Mouse (Mus musculus) liver, adult 2 months (tissue): ENCODE data around the gene Rab4a. TPM values are rescaled to one million over a fixed set of nuclear protein-coding genes. Genes with fewer than 3 reads are reported as not detected.
"Not testable (repeated sequence)": the region's sequence is repeated elsewhere in the genome, so short reads cannot be mapped to it uniquely, and the experiment has no call there.

Experiments
- DNase-seq: peaks from one replicate; pipeline ENCODE4 v3.0.0-alpha.2; 2011; ENCODE audit warnings: low read depth, low spot score; ENCODE audit errors: extremely low read depth
- H3K27ac ChIP-seq: fragments of 200-500 bp; replicated peaks from 2 replicates; pipeline ENCODE4 v1.5.1; 2012; ENCODE audit warnings: low read depth, mild to moderate bottlenecking, control low read depth, inconsistent platforms, low read length; ENCODE audit not compliant: insufficient read depth
- H3K27me3 ChIP-seq: fragments of 200-500 bp; 2 replicates; pipeline ENCODE4 v1.6.1; 2012; ENCODE audit warnings: mild to moderate bottlenecking, moderate library complexity, low read length, inconsistent platforms; ENCODE audit not compliant: control insufficient read depth, insufficient read depth
- H3K36me3 ChIP-seq: fragments of 200-500 bp; 2 replicates; pipeline ENCODE4 v1.6.1; 2012; ENCODE audit warnings: low read length, inconsistent platforms; ENCODE audit not compliant: control insufficient read depth, insufficient read depth
- H3K4me1 ChIP-seq: fragments of 200-500 bp; 2 replicates; pipeline ENCODE4 v1.6.1; 2011; ENCODE audit warnings: low read length; ENCODE audit not compliant: control insufficient read depth, insufficient read depth
- H3K4me3 ChIP-seq: fragments of 200-500 bp; 2 replicates; pipeline ENCODE4 v1.5.1; 2011; ENCODE audit warnings: low read depth, mild to moderate bottlenecking, control low read depth, low read length, moderate library complexity; ENCODE audit not compliant: insufficient read depth
- H3K79me2 ChIP-seq: fragments of 200-500 bp; 2 replicates; pipeline ENCODE4 v1.6.1; 2012; ENCODE audit warnings: inconsistent platforms, mild to moderate bottlenecking, low read length, moderate library complexity; ENCODE audit not compliant: control insufficient read depth, insufficient read depth
- H3K9ac ChIP-seq: fragments of 200-500 bp; 2 replicates; pipeline ENCODE4 v1.6.1; 2012; ENCODE audit warnings: low read depth, mild to moderate bottlenecking, control low read depth, inconsistent platforms, low read length
- CTCF ChIP-seq: fragments of 200-500 bp; IDR thresholded peaks from 2 replicates; pipeline ENCODE4 v1.5.1; 2011; ENCODE audit warnings: low read depth, low read length, control low read depth
- POLR2A ChIP-seq: fragments of 200-500 bp; IDR thresholded peaks from 2 replicates; pipeline ENCODE4 v1.6.1; 2011; ENCODE audit warnings: low read length, control low read depth; ENCODE audit not compliant: insufficient read depth; ENCODE audit errors: extremely low read depth
- WGBS: fragments of 180-500 bp; shearing (Covaris S2); methylation state at CpG from one replicate; pipeline ENCODE4 v1.1.7; 2018; 5-methylcytosine and 5-hydroxymethylcytosine counted together
- polyA plus RNA-seq: library from polyadenylated mRNA; depleted of rRNA; stranded (reverse); fragments of >200 nt; gene quantifications from 2 replicates; pipeline ENCODE4 v1.2.3, GENCODE M21; 2012
- total RNA-seq: library from RNA; depleted of rRNA; stranded (reverse); fragments of >200 nt; gene quantifications from 2 replicates; pipeline ENCODE4 v1.2.3, GENCODE M21; 2014

Rab4a gene
- total and polyA plus RNA-seq, 2 experiments = 15.4 to 24.4 TPM

- TF ChIP-seq CTCF (no peak), POLR2A (no peak)
- Histone ChIP-seq H3K27ac (peak overlapping the region; percentile 66), H3K4me3 (peak overlapping the region; percentile 87), H3K4me1 (peaks cover 15% of the 10 kb centered on the region), H3K36me3 (no peaks in the 10 kb centered on the region), H3K79me2 (peaks cover 12% of the 10 kb centered on the region; the same call in 1 of the 2 replicates), H3K27me3 (no peaks in the 10 kb centered on the region), H3K9ac (peak overlapping the region; percentile 86)
- WGBS = 29% methylated on average over 15 of the region's 15 CpGs
- DNase-seq = no peak
Observed at GRCm38 (mm10) chr8:123805209-123805717, 522 bp upstream of the Rab4a start.

- TF ChIP-seq POLR2A (no peak), CTCF (no peak)
- 4% methylated on average over 12 of the region's 12 CpGs for WGBS
- DNase-seq = no peak
- H3K27me3 ChIP-seq = no peaks in the 10 kb centered on the region
- peak overlapping the region; percentile 87 for H3K4me3 ChIP-seq
- H3K36me3 ChIP-seq = no peaks in the 10 kb centered on the region
- peak overlapping the region; percentile 75 for H3K27ac ChIP-seq
- H3K9ac ChIP-seq = peak overlapping the region; percentile 86
- peaks cover 21% of the 10 kb centered on the region for H3K4me1 ChIP-seq
- peaks cover 19% of the 10 kb centered on the region for H3K79me2 ChIP-seq
Observed at GRCm38 (mm10) chr8:123806374-123806935, 670 bp downstream of the Rab4a start.

GRCm38 (mm10) chr8:123807024-123807431 lies 1.2 kb downstream of the Rab4a start:
- Histone ChIP-seq H3K27ac (peak overlapping the region; percentile 17), H3K4me3 (peak overlapping the region; percentile 3; the same call in 1 of the 2 replicates), H3K79me2 (peaks cover 19% of the 10 kb centered on the region), H3K36me3 (no peaks in the 10 kb centered on the region), H3K4me1 (peaks cover 25% of the 10 kb centered on the region), H3K27me3 (no peaks in the 10 kb centered on the region), H3K9ac (peak overlapping the region; percentile 16)
- no peak for DNase-seq
- TF ChIP-seq POLR2A (no peak), CTCF (0 out of 2 replicates have a peak, but pooled peaks have one; percentile 5)
- WGBS = 2% methylated on average over 14 of the region's 14 CpGs

- Histone ChIP-seq H3K27me3 (no peaks in the 10 kb centered on the region), H3K4me3 (no peak overlapping the region), H3K27ac (peak overlapping the region; percentile 17), H3K9ac (no peak overlapping the region; the same call in 1 of the 2 replicates), H3K79me2 (peaks cover 19% of the 10 kb centered on the region), H3K36me3 (no peaks in the 10 kb centered on the region), H3K4me1 (peaks cover 30% of the 10 kb centered on the region)
- no peak for TF ChIP-seq POLR2A
- no peak for TF ChIP-seq CTCF
- DNase-seq = no peak
- WGBS = 63% methylated on average over 6 of the region's 6 CpGs
Observed at GRCm38 (mm10) chr8:123807852-123808573, 2.2 kb downstream of the Rab4a start.

- TF ChIP-seq POLR2A = no peak
- TF ChIP-seq CTCF = no peak
- peak overlapping the region; percentile 24 for H3K27ac ChIP-seq
- 30% methylated on average over 7 of the region's 7 CpGs for WGBS
Observed at GRCm38 (mm10) chr8:123808671-123809070, 2.9 kb downstream of the Rab4a start.

GRCm38 (mm10) chr8:123809342-123809741 lies 3.6 kb downstream of the Rab4a start:
- 88% methylated on average over 4 of the region's 4 CpGs for WGBS
- not testable (repeated sequence) for DNase-seq, H3K4me3 ChIP-seq, H3K9ac ChIP-seq, H3K36me3 ChIP-seq, H3K27me3 ChIP-seq
- peaks cover 38% of the 10 kb centered on the region for H3K4me1 ChIP-seq
- peak overlapping the region; percentile 24; the same call in 1 of the 2 replicates for H3K27ac ChIP-seq
- H3K79me2 ChIP-seq = peaks cover 20% of the 10 kb centered on the region

More at GRCm38 (mm10) chr8:123808671-123809070, 2.9 kb downstream of the Rab4a start:
- Histone ChIP-seq H3K79me2 (peaks cover 19% of the 10 kb centered on the region), H3K4me3 (no peak overlapping the region), H3K4me1 (peaks cover 31% of the 10 kb centered on the region), H3K9ac (no peak overlapping the region), H3K36me3 (no peaks in the 10 kb centered on the region), H3K27me3 (no peaks in the 10 kb centered on the region)
- peak; percentile 60 for DNase-seq
